Mouse (Mus musculus) macrophage (primary cell): Measurements from ENCODE around the gene Pcca. TPM values are rescaled to one million over a fixed set of nuclear protein-coding genes. Genes with fewer than 3 reads are reported as not detected.

Source experiments
- H3K27ac ChIP-seq: fragments of 350-480 bp; formaldehyde crosslinking; 2 replicates; pipeline ENCODE4 v1.9.0; 2021
- H3K36me3 ChIP-seq: fragments of 350-480 bp; formaldehyde crosslinking; 2 replicates; pipeline ENCODE4 v1.9.0; 2021; ENCODE audit errors: inconsistent target
- H3K4me3 ChIP-seq: fragments of 350-480 bp; formaldehyde crosslinking; 2 replicates; pipeline ENCODE4 v1.9.0; 2021; ENCODE audit errors: inconsistent target
- H3K79me2 ChIP-seq: fragments of 350-480 bp; formaldehyde crosslinking; 2 replicates; pipeline ENCODE4 v1.9.0; 2021; ENCODE audit errors: inconsistent target
- WGBS: methylation state at CpG from one replicate; pipeline ENCODE4 v1.1.7; 2026; ENCODE audit warnings: inconsistent platforms; ENCODE audit not compliant: missing documents; 5-methylcytosine and 5-hydroxymethylcytosine counted together
- polyA plus RNA-seq: library from polyadenylated mRNA; stranded (reverse); fragments of 250-400 nt; gene quantifications from 3 replicates; pipeline ENCODE4 v1.2.4, GENCODE M21; 2018; ENCODE audit warnings: inconsistent platforms

Gene Pcca
- polyA plus RNA-seq, 1 experiment from 2014 or later = 29.6 TPM

GRCm38 (mm10) chr14:122720989-122721388 lies 186.9 kb downstream of the Pcca start:
- Histone ChIP-seq H3K36me3 (no peaks in the 10 kb centered on the region), H3K79me2 (no peaks in the 10 kb centered on the region), H3K4me3 (no peak overlapping the region), H3K27ac (no peak overlapping the region)
- 81% methylated on average over 3 of the region's 3 CpGs for WGBS

GRCm38 (mm10) chr14:122721750-122722149 lies 187.6 kb downstream of the Pcca start:
- WGBS = 35% methylated on average over 4 of the region's 4 CpGs

DNA sequence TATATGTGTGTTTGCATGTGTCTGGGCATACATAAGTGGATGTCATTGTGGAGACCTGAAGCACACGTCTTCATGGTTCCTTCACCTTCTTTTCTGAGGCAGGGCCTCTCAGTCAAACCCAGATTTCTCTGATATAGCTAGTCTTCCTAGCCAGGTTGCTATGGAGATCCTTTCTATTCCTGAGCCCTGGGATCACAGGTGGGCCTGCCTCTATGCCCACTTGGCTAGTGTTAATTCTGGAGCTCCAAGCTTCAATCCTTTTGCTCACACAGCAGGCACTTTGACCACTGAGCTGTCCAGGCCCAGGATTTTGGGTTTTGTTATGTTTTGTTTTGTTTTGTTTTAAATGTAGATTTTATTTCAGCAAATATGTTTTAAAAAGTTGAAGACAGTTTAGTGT lies 192.3 kb downstream of the Pcca start:
- no peaks in the 10 kb centered on the region for H3K36me3 ChIP-seq
- H3K27ac ChIP-seq = no peak overlapping the region
- no peaks in the 10 kb centered on the region for H3K79me2 ChIP-seq
- WGBS = 89% methylated on average over 1 of the region's 1 CpGs
- no peak overlapping the region for H3K4me3 ChIP-seq

More at GRCm38 (mm10) chr14:122721750-122722149, 187.6 kb downstream of the Pcca start:
- Histone ChIP-seq H3K4me3 (no peak overlapping the region), H3K27ac (no peak overlapping the region), H3K79me2 (no peaks in the 10 kb centered on the region), H3K36me3 (no peaks in the 10 kb centered on the region)

DNA sequence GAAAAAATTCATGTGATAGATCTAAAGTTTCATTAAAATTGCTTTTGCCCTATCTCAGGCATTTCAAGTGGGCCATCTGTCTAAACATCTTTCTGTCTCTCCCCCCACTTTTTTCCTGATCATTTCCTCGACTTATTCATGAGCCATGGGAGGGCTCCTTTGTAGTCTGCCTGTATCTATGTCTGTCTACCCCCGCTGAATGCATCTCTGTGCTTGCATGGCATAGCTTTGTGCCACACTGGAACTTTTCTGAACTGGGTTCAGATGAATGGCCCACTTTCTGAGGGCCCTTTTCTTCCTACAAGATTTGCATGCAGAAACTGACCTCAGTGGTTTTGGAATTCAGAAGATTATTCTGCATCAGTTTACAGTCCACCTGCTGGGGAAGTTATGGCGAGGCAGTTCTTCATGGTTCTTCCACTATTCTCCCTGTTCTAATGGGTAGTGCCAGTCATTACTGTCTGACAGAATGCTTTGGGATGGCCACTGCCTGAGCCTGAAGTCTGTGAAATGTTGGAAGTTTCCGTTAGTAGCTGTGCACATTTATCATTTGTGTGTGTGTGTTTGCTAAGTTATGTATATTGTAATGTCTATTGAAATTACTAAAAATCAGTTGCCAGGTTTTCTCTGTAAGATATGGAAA lies 195.4 kb downstream of the Pcca start:
- Histone ChIP-seq H3K36me3 (no peaks in the 10 kb centered on the region), H3K4me3 (no peak overlapping the region), H3K27ac (no peak overlapping the region), H3K79me2 (no peaks in the 10 kb centered on the region)
- 92% methylated on average over 4 of the region's 4 CpGs for WGBS

DNA sequence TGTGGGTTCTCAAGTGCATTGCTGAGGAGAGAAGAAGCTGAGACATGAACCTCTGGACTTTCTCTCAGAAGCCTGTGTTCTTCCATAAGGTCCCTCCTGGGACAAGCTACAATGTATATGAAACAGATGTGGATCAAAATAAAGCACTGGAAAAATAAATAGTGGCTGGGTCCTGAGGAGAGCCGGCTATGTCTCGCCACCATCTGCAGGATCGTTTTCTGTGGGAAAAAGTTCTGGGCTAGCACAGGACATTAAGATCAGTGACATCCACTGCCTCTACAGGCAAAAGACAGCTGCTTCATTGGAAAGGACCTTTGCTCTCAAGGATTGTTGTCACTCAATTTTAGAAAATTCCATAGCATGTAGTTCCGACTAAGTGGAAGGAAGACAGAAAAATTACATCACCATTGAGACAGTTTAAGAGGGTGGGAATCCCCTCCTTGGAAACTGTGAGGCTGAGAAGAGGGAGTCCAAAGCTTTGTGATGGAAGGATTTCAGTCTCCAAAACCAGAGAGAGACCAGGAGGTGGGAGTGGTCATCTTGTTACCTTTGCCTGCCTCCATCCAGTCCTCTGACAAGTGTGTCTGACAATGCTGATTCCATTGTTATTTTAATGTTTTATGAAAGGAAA lies 196.9 kb downstream of the Pcca start:
- Histone ChIP-seq H3K27ac (no peak overlapping the region), H3K36me3 (no peaks in the 10 kb centered on the region), H3K4me3 (no peak overlapping the region), H3K79me2 (no peaks in the 10 kb centered on the region)
- 100% methylated on average over 4 of the region's 4 CpGs for WGBS

- Histone ChIP-seq H3K27ac (no peak overlapping the region), H3K36me3 (no peaks in the 10 kb centered on the region), H3K79me2 (no peaks in the 10 kb centered on the region), H3K4me3 (no peak overlapping the region)
Observed at GRCm38 (mm10) chr14:122736806-122737205, 202.7 kb downstream of the Pcca start.

DNA sequence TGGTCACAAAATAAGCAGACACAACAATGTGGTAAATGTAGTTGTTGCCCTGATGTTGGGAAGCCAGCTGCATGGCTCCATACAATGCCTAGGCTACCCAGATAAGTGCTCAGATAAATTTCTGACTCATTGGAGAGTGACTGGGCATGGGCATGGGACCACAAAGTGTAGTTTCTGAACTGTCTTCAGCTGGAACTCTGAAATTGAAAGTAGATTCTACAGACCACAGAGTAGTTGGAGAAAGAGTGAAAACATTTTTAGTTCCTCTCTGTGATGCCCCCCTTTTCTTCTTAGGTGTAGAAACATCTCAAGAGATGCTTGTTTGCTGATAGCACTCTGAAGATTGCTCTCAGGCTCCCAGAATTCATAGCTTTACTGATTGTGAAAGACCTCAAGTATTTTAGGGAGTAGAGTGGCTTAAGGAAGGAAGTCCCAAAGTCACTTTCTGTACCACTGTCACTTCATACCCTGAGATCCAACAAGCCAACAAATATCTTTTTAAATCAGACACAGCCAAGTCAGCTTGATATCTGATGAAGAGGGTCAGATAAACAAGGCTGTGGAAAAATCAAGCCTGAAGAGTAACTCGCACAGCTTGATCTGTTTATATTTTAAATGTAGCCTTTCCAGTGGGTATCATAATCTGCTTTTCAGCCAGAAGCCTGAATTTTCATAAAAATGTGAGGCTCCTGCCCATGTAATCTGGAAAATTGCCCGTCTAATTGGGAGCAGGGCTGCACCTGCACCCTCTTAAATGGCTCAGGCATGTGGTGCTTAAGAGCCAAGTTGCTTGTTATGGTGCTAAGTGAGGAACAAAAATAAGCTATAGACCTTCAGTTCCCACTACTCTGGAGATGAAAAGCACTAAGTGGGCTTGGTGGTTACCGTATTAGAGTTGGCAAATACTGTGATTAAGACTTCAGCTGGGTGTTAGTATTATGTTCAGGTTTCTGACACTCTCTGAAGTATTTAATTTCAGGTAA lies 214.0 kb downstream of the Pcca start:
- Histone ChIP-seq H3K79me2 (no peaks in the 10 kb centered on the region), H3K36me3 (no peaks in the 10 kb centered on the region), H3K4me3 (no peak overlapping the region), H3K27ac (no peak overlapping the region)
- WGBS = 77% methylated on average over 3 of the region's 3 CpGs

- no peaks in the 10 kb centered on the region for H3K36me3 ChIP-seq
- H3K27ac ChIP-seq = no peak overlapping the region
- H3K79me2 ChIP-seq = no peaks in the 10 kb centered on the region
- 88% methylated on average over 1 of the region's 1 CpGs for WGBS
- H3K4me3 ChIP-seq = no peak overlapping the region
Observed at GRCm38 (mm10) chr14:122751552-122751951, 217.4 kb downstream of the Pcca start.

- no peak overlapping the region for H3K4me3 ChIP-seq
- no peak overlapping the region for H3K27ac ChIP-seq
- 100% methylated on average over 2 of the region's 2 CpGs for WGBS
- no peaks in the 10 kb centered on the region for H3K79me2 ChIP-seq
- H3K36me3 ChIP-seq = no peaks in the 10 kb centered on the region
Observed at GRCm38 (mm10) chr14:122753278-122753677, 219.2 kb downstream of the Pcca start.

- no peak overlapping the region for H3K27ac ChIP-seq
- H3K79me2 ChIP-seq = no peaks in the 10 kb centered on the region
- no peaks in the 10 kb centered on the region for H3K36me3 ChIP-seq
- WGBS = 98% methylated on average over 3 of the region's 3 CpGs
- H3K4me3 ChIP-seq = no peak overlapping the region
Observed at GRCm38 (mm10) chr14:122754311-122754710, 220.2 kb downstream of the Pcca start.

- Histone ChIP-seq H3K36me3 (no peaks in the 10 kb centered on the region), H3K27ac (no peak overlapping the region), H3K79me2 (no peaks in the 10 kb centered on the region), H3K4me3 (no peak overlapping the region)
- WGBS = 98% methylated on average over 13 of the region's 13 CpGs
Observed at GRCm38 (mm10) chr14:122755559-122755958, 221.4 kb downstream of the Pcca start.

DNA sequence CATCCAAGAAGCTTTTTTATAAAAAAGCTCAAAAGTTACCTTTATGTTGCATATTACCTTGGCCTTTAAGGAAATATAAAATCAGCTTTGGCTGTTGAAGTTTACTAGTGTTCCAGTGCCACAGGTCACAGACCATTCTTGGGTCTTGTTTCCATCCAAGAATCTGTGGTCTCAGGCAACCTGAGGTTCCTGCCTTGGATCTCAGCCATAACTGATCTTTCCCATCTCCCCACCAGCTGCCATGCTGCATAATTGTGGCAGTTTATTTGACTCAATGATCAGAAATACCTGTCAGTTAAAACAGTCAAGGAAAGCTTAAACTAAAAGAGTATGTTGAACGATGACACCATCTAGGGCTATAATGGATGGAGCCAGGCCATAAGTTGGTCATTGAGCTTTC lies 222.5 kb downstream of the Pcca start:
- Histone ChIP-seq H3K79me2 (no peaks in the 10 kb centered on the region), H3K27ac (no peak overlapping the region), H3K4me3 (no peak overlapping the region), H3K36me3 (no peaks in the 10 kb centered on the region)
- WGBS = 100% methylated on average over 1 of the region's 1 CpGs

GRCm38 (mm10) chr14:122759890-122760289 lies 225.8 kb downstream of the Pcca start:
- H3K79me2 ChIP-seq = no peaks in the 10 kb centered on the region
- H3K27ac ChIP-seq = no peak overlapping the region
- no peak overlapping the region for H3K4me3 ChIP-seq
- no peaks in the 10 kb centered on the region for H3K36me3 ChIP-seq
- 78% methylated on average over 3 of the region's 3 CpGs for WGBS

DNA sequence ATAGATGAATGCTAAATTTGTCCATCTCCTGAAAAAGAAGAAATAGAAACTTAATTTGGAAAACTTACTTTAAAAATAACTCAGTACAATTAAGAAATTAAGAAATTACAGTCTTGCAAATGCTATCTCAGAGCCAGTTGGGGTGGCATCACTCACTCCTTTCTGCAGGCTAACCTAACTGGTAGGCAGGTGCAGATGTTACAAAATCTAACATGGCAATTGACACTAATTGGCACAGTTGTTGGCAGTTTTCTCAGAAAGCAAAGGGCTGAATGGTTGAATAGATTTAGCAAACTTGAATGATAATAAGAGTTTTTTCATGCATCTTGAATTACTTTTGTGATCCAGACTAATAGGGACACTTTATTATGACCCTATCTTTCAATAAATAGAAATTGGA lies 226.7 kb downstream of the Pcca start:
- no peaks in the 10 kb centered on the region for H3K79me2 ChIP-seq
- H3K36me3 ChIP-seq = no peaks in the 10 kb centered on the region

DNA sequence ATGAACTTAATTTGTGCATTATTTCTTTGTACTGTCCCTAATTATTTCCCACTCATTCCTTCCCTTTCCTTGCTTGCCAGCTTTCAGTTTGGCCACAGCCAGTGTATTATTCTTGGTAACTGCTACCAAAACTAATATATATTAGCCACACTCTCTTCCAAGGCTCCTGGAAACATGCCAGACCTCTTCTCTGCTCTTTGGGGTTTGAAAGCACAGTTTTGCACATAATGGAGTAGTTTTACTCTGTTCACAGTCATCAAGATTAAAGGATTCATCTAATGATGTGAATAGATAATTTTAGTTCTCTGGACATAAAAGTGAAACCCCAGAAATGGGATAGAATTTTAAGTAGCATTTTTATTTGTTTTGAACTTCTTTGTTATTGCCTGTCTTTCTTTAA lies 228.5 kb downstream of the Pcca start:
- Histone ChIP-seq H3K27ac (no peak overlapping the region), H3K79me2 (no peaks in the 10 kb centered on the region), H3K36me3 (no peaks in the 10 kb centered on the region), H3K4me3 (no peak overlapping the region)

More for the DNA sequence above, 226.7 kb downstream of the Pcca start:
- H3K27ac ChIP-seq = no peak overlapping the region
- H3K4me3 ChIP-seq = no peak overlapping the region
